23 mouse cellular contexts compared by ENCODE assay signal in the genomic region with DNA sequence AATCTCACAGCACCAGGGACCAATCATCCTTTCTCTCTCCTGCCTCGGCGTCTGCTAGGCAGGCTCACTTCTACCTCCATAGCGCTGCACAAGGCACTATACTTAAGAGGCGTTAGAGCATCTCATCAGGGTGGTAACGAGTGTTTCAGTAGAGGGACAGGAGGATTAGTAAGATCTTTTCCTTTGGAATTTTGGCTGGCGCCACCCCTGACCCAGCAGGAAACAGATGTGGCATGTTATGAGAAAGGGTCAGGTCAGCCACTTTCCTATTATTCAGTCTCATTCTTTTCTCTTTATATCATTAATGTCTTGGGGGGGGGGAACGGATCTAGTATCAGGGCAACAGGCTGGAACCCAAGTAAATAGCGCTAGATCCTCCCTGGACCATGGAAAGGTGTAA. TPM values are rescaled to one million over a fixed set of nuclear protein-coding genes. Genes with fewer than 3 reads are reported as not detected.
DNase-seq lines count a peak whose midpoint lies in the region; ATAC-seq and TF ChIP-seq lines count a peak whose summit lies in the region.
"Had no signal": no experiment of that assay in that cellular context is flagged by ENCODE, and none has a peak within 500 bp of the region (broad histone marks: within the 10 kb centered on the region; RNA-seq: fewer than 3 reads in every experiment).

No protein-coding gene starts in this region.

- H3K36me3 ChIP-seq in heart, embryonic 13.5 days: peaks cover 31% of the 10 kb centered on the region
- H3K36me3 ChIP-seq in stomach, embryonic 16.5 days (ENCODE audit: control insufficient read depth, insufficient read depth, low read length): no peaks in the 10 kb centered on the region
- H3K36me3 ChIP-seq in stomach, postnatal 0 days (ENCODE audit: control insufficient read depth, insufficient read depth, low read length): no peaks in the 10 kb centered on the region
- H3K36me3 ChIP-seq: forebrain, embryonic 15.5 days; hindbrain, embryonic 12.5 days had no signal

- H3K9me3 ChIP-seq in heart, embryonic 13.5 days: no peaks in the 10 kb centered on the region
- no peaks in the 10 kb centered on the region for H3K9me3 ChIP-seq in stomach, embryonic 16.5 days (replicated peaks; ENCODE audit: control insufficient read depth, low read length)
- H3K9me3 ChIP-seq in stomach, postnatal 0 days (ENCODE audit: control insufficient read depth, low read length): no peaks in the 10 kb centered on the region
- H3K9me3 ChIP-seq: embryonic facial prominence, embryonic 13.5 days; forebrain, embryonic 15.5 days; hindbrain, embryonic 12.5 days; megakaryocyte, embryonic 14.5 days; neural tube, embryonic 13.5 days had no signal

- no peak for ATAC-seq in heart, embryonic 13.5 days (ENCODE audit: extremely low read depth, insufficient number of reproducible peaks, low FRiP score, low TSS enrichment)
- no peak for ATAC-seq in stomach, embryonic 16.5 days (ENCODE audit: insufficient read depth, low FRiP score)
- no peak for ATAC-seq in stomach, postnatal 0 days (ENCODE audit: low FRiP score, low TSS enrichment)
- ATAC-seq: forebrain, embryonic 15.5 days; inflammation-experienced regulatory T-cells, adult 6 months had no signal

- no peak overlapping the region for H3K4me3 ChIP-seq in heart, embryonic 13.5 days
- no peak overlapping the region for H3K4me3 ChIP-seq in left cerebral cortex, adult 2 months
- no peak overlapping the region for H3K4me3 ChIP-seq in stomach, embryonic 16.5 days (replicated peaks; ENCODE audit: low read length)
- H3K4me3 ChIP-seq in stomach, postnatal 0 days (ENCODE audit: low read depth, low read length): no peak overlapping the region
- H3K4me3 ChIP-seq: embryonic facial prominence, embryonic 13.5 days; forebrain, embryonic 15.5 days; hindbrain, embryonic 12.5 days; megakaryocyte, embryonic 14.5 days; neural tube, embryonic 13.5 days had no signal

- peak overlapping the region; percentile 56; the same call in 1 of the 2 replicates for H3K27ac ChIP-seq in heart, embryonic 13.5 days (replicated peaks)
- peak overlapping the region; percentile 76; the same call in 1 of the 2 replicates for H3K27ac ChIP-seq in left cerebral cortex, adult 2 months
- peak overlapping the region; percentile 52; the same call in 1 of the 2 replicates for H3K27ac ChIP-seq in stomach, embryonic 16.5 days (ENCODE audit: low read length)
- no peak overlapping the region for H3K27ac ChIP-seq in stomach, postnatal 0 days (replicated peaks)
- H3K27ac ChIP-seq: forebrain, embryonic 15.5 days; hindbrain, embryonic 12.5 days; neural tube, embryonic 13.5 days had no signal

- H3K9ac ChIP-seq in heart, embryonic 13.5 days: no peak overlapping the region
- no peak overlapping the region for H3K9ac ChIP-seq in stomach, embryonic 16.5 days (ENCODE audit: low read length)
- no peak overlapping the region for H3K9ac ChIP-seq in stomach, postnatal 0 days (ENCODE audit: low read length)
- H3K9ac ChIP-seq: embryonic facial prominence, embryonic 13.5 days; forebrain, embryonic 15.5 days; hindbrain, embryonic 12.5 days; neural tube, embryonic 13.5 days had no signal

- no peak overlapping the region for H3K4me2 ChIP-seq in heart, embryonic 13.5 days
- no peak overlapping the region for H3K4me2 ChIP-seq in stomach, embryonic 16.5 days (ENCODE audit: low read depth, low read length)
- H3K4me2 ChIP-seq in stomach, postnatal 0 days (replicated peaks; ENCODE audit: low read depth): no peak overlapping the region
- H3K4me2 ChIP-seq: embryonic facial prominence, embryonic 13.5 days; forebrain, embryonic 15.5 days; hindbrain, embryonic 12.5 days; neural tube, embryonic 13.5 days had no signal

- H3K4me1 ChIP-seq in heart, embryonic 13.5 days: peaks cover 79% of the 10 kb centered on the region
- peaks cover 40% of the 10 kb centered on the region for H3K4me1 ChIP-seq in stomach, embryonic 16.5 days (ENCODE audit: control insufficient read depth, insufficient read depth, low read length)
- H3K4me1 ChIP-seq in stomach, postnatal 0 days (replicated peaks; ENCODE audit: control insufficient read depth, insufficient read depth): peaks cover 11% of the 10 kb centered on the region
- H3K4me1 ChIP-seq: megakaryocyte, embryonic 14.5 days had no signal

- TF ChIP-seq EP300 in stomach, postnatal 0 days (optimal IDR thresholded peaks at IDR 0.05): no peak

- no peaks in the 10 kb centered on the region for H3K27me3 ChIP-seq in heart, embryonic 13.5 days (replicated peaks)
- H3K27me3 ChIP-seq in stomach, embryonic 16.5 days (ENCODE audit: control insufficient read depth, insufficient read depth, low read length): no peaks in the 10 kb centered on the region
- no peaks in the 10 kb centered on the region for H3K27me3 ChIP-seq in stomach, postnatal 0 days (ENCODE audit: control insufficient read depth, insufficient read depth, low read length)
- H3K27me3 ChIP-seq: embryonic facial prominence, embryonic 13.5 days; forebrain, embryonic 15.5 days; hindbrain, embryonic 12.5 days; neural tube, embryonic 13.5 days had no signal

- 73% methylated on average over 8 of the region's 8 CpGs for WGBS in heart, embryonic 13.5 days
- 78% methylated on average over 8 of the region's 8 CpGs for WGBS in stomach, embryonic 16.5 days
- WGBS in stomach, postnatal 0 days: 75% methylated on average over 8 of the region's 8 CpGs

- intact Hi-C loops in left cerebral cortex, adult 2 months (cut with DNase I): loop anchor here (2.0 kb wide), 1 partner anchor 41 kb away; a partner anchor contains a TSS

- no peak for TF ChIP-seq CTCF in left cerebral cortex, adult 2 months (IDR thresholded peaks at IDR 0.05)
- no peak for TF ChIP-seq CTCF in stomach, postnatal 0 days (IDR thresholded peaks at IDR 0.05; ENCODE audit: low read depth)

- DNase-seq in cerebellum, adult 9-10 months: peak; percentile 13
- DNase-seq in cerebellum, adult 8-10 months: no peak
- no peak for DNase-seq in heart, adult 8-10 months (ENCODE audit: low spot score)
- no peak for DNase-seq in left cerebral cortex, adult 2 months (ENCODE audit: extremely low spot score in 1 of 2, low spot score in 2 of 2)
- DNase-seq in left cerebral cortex, adult 18-20 months (ENCODE audit: low spot score in 2 of 2): no peak
- DNase-seq in stomach, postnatal 0 days (ENCODE audit: low spot score): no peak
- DNase-seq: adrenal gland, adult 2 months; cerebellum, adult 9-11 months; gastrocnemius, postnatal 36 days; kidney, adult 8-10 months; kidney, postnatal 4 days; liver; midbrain, embryonic 14.5 days; right cerebral cortex, adult 18-20 months; thymus, postnatal 14 days had no signal

RNA-seq across cellular contexts. Expression of a gene that starts 41.8 kb away (rescaled TPM):
- 18.1 and 20.0 TPM in 2 replicates for polyA plus RNA-seq in heart, embryonic 13.5 days (2015; fragmentation: Nextera tagmentation; extraction: Ambion mirVana)
- total RNA-seq in heart, adult 8-10 months (2022): 10 to 100 TPM in 2 of 4 experiments, 1 to 10 TPM in 2; 8.2 to 15.7 (median 11.9) TPM
- 10 to 100 TPM; 42.8 to 45.5 TPM for total RNA-seq in left cerebral cortex, adult 2 months (2021)
- 10 to 100 TPM; 46.1 to 46.4 TPM for total RNA-seq in left cerebral cortex, adult 18-20 months (2021)
- polyA plus RNA-seq in stomach, embryonic 16.5 days (2015; fragmentation: Nextera tagmentation; extraction: Ambion mirVana): 7.7 and 8.1 TPM in 2 replicates
- polyA plus RNA-seq in stomach, postnatal 0 days (2015; fragmentation: Nextera tagmentation; extraction: Ambion mirVana): 3.9 and 4.0 TPM in 2 replicates
